Mouse (Mus musculus) heart, postnatal 0 days (tissue): Measurements from ENCODE around the gene Zfp780b.

Experiments used
- CTCF ChIP-seq: IDR thresholded peaks from 2 replicates; pipeline ENCODE4 v1.5.1; 2016; ENCODE audit warnings: antibody characterized with exemption, control low read depth, low read depth
- EP300 ChIP-seq: IDR thresholded peaks from 2 replicates; pipeline ENCODE4 v1.6.1; 2016; ENCODE audit warnings: antibody characterized with exemption, low read depth

DNA sequence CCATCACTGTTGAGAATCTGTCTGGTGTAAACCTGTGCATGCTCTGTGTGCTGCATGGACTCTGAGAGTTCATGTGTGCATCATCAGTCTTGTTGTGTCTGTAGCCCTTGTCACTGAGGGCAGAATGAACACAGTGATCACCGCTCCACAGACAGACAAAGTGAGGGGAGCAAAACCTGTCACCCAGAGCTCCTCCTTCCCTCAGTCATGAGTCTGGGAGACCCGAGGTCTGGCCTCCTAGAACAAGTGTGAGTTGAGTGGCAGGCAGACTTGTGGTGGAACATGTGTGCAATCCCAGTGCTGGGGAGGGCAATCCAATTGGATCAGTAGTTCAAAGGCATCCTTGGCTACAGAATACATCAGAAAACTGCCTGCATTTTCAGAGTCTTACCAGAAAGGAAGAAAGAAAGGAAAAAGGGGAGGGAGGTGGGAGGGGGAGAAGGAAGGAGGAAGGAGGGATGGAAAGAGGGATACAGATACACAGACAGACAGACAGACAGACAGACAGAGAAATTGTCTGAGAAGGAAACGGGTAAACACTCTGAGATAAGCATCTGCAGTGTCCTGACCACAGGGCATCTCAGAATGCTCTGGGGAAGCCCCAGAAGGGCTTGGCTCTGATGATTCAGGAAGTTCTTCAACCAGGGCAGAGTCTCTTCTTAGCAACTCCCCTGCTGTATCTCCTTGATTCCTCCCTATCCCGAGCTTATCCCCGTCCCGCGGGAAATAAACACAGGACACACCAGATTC, 45.7 kb downstream of the Zfp780b start:
- TF ChIP-seq EP300 (no peak), CTCF (no peak)
